Comparison of ENCODE assay signal across 17 mouse cellular contexts in genomic region chr19:10213796-10214471, GRCm38 (mm10). TPM values are rescaled to one million over a fixed set of nuclear protein-coding genes. Genes with fewer than 3 reads are reported as not detected.
"Had no signal": no experiment of that assay in that cellular context is flagged by ENCODE, and none has a peak within 500 bp of the region (broad histone marks: within the 10 kb centered on the region; RNA-seq: fewer than 3 reads in every experiment).

No protein-coding gene starts in this region.

- H3K27ac ChIP-seq: limb, embryonic 15.5 days; liver, embryonic 13.5 days; lung, embryonic 15.5 days; macrophage; midbrain, embryonic 15.5 days; neural tube, embryonic 12.5 days had no signal

- DNase-seq: kidney, postnatal 36 days; layer of hippocampus, adult 9-11 months; layer of hippocampus, postnatal 36 days; liver, embryonic 13.5 days; liver, postnatal 0 days; lung, postnatal 14 days; thymus, adult 18-20 months; thymus, postnatal 14 days had no signal

- H3K4me3 ChIP-seq: limb, embryonic 15.5 days; liver, embryonic 13.5 days; lung, embryonic 15.5 days; megakaryocyte, embryonic 14.5 days; midbrain, embryonic 15.5 days; neural tube, embryonic 12.5 days had no signal

- H3K27me3 ChIP-seq: limb, embryonic 15.5 days; liver, embryonic 13.5 days; lung, embryonic 15.5 days; midbrain, embryonic 15.5 days; neural tube, embryonic 12.5 days had no signal

- H3K4me1 ChIP-seq: limb, embryonic 15.5 days; lung, embryonic 15.5 days; midbrain, embryonic 15.5 days; neural tube, embryonic 12.5 days had no signal

- H3K4me2 ChIP-seq: limb, embryonic 15.5 days; liver, embryonic 13.5 days; lung, embryonic 15.5 days; midbrain, embryonic 11.5 days; midbrain, embryonic 15.5 days; neural tube, embryonic 12.5 days had no signal

- ATAC-seq: liver, postnatal 0 days; midbrain, embryonic 15.5 days had no signal

- H3K36me3 ChIP-seq: midbrain, embryonic 15.5 days had no signal

- H3K9ac ChIP-seq: limb, embryonic 15.5 days; liver, postnatal 0 days; lung, embryonic 15.5 days; midbrain, embryonic 15.5 days; neural tube, embryonic 12.5 days had no signal

- H3K9me3 ChIP-seq: limb, embryonic 15.5 days; liver, embryonic 13.5 days; lung, embryonic 15.5 days; megakaryocyte, embryonic 14.5 days; midbrain, embryonic 15.5 days; neural tube, embryonic 12.5 days had no signal

RNA-seq across cellular contexts. Expression of gene Myrf, which starts 26.6 kb away (rescaled TPM):
- total RNA-seq: monocyte, adult 5-6 weeks; neutrophil, adult 5-6 weeks had no signal
